Mouse (Mus musculus) brain, embryonic 14.5 days (tissue): ENCODE measurements around the gene Rasgrp3. TPM values are rescaled to one million over a fixed set of nuclear protein-coding genes. Genes with fewer than 3 reads are reported as not detected.

Experiments used
- DNase-seq: peaks from one replicate; pipeline ENCODE4 v3.0.0-alpha.2; 2011; ENCODE audit warnings: low read depth
- CTCF ChIP-seq: fragments of 200-500 bp; IDR thresholded peaks from 2 replicates; pipeline ENCODE4 v1.5.1; 2012; ENCODE audit warnings: inconsistent platforms, mild to moderate bottlenecking, moderate library complexity, borderline replicate concordance; ENCODE audit not compliant: insufficient read depth, insufficient read length; ENCODE audit errors: extremely low read depth
- POLR2A ChIP-seq: fragments of 200-500 bp; IDR thresholded peaks from 2 replicates; pipeline ENCODE4 v1.6.1; 2012; ENCODE audit warnings: mild to moderate bottlenecking, inconsistent platforms, borderline replicate concordance; ENCODE audit not compliant: poor library complexity, insufficient read depth, insufficient read length, severe bottlenecking; ENCODE audit errors: extremely low read depth
- polyA plus RNA-seq: library from polyadenylated mRNA; depleted of rRNA; stranded (reverse); fragments of >200 nt; gene quantifications from 2 replicates; pipeline ENCODE4 v1.2.3, GENCODE M21; 2012; rRNA removed

Gene Rasgrp3
- polyA plus RNA-seq, 1 experiment, result 6.6 TPM

DNA sequence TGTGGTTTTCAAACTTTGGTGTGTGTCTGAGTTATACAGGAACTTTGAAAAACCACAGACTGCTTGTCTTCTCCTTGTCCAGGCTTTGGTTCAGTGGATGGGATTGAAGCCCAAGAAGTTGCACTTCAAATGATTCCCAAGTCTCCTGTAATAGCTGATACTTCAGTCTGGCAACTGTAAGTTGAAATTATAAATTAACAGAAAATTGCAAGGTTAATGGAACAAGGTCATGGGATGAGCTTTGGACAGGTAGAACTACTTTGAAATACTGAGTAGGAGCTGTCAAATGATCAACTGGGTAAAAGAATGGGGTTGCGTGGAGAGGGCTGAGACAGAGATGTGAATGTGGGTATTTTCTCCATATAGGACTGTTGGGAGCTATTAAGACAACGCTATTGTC, 122.3 kb downstream of the Rasgrp3 start:
- no peak for DNase-seq
- TF ChIP-seq POLR2A (no peak), CTCF (no peak)

DNA sequence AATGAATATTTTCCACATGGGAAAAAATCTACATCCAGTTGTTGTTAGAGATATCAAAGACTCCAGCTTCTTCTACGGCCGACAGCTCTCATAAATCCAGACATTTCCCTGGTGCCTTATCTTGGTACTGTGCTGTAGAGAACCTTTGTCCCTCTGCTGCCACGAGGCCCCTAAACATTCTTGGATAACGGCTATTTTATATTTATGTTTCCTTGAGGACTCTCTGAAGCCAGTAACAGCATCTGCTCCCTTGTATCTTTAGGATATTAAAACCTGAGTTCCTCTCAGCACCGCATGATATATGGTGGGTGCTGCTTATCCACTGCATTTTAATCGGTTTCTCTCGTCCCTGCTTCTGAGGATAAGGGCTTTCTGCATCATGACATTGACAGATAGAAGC, 139.9 kb downstream of the Rasgrp3 start:
- TF ChIP-seq POLR2A (no peak), CTCF (no peak)
- DNase-seq, result no peak

Other genes starting within 250 kb of the Rasgrp3 start
- gene Fam98a, start 116.0 kb downstream of the Rasgrp3 start, polyA plus RNA-seq, result 40.4 and 47.8 TPM in 2 replicates